Mouse (Mus musculus): ENCODE results near the gene Slc5a4a.

DNA sequence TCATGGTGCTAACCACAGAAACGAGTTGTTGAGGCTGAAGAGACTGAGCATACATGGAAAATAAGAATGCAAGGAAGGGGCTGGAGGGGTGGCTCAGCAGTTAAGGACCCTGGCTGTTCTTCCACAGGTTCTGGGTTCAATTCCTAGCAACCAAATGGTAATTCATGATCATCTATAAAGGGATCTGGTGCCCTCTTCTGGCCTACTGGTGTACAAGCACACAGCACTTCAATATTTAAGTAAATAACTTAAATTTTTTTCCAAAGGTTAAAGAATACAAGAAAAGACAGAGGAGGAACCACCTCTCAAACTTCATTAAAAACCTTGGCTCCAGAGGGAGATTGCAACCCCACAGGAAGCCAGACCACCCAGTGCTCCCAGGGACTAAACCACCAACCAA, 82.4 kb downstream of the Slc5a4a start:
- TF ChIP-seq CTCF (conservative IDR thresholded peaks at IDR 0.05; ENCODE audit: insufficient read depth, insufficient read length, low read depth, low read length) (no peak), POLR2A (IDR thresholded peaks at IDR 0.05; ENCODE audit: low read depth, low read length) (no peak)

Data from kidney, adult 2 months (tissue).